In genomic region chr1:57205198-57205987, GRCm38 (mm10) we compare ENCODE assay signal across 8 mouse cellular contexts.
DNase-seq lines count a peak whose midpoint lies in the region; ATAC-seq and TF ChIP-seq lines count a peak whose summit lies in the region.

No protein-coding gene starts in this region.

- no peaks in the 10 kb centered on the region for H3K36me3 ChIP-seq in embryonic facial prominence, embryonic 14.5 days (ENCODE audit: control insufficient read depth, insufficient read depth, low read length)
- no peaks in the 10 kb centered on the region for H3K36me3 ChIP-seq in heart, embryonic 14.5 days (ENCODE audit: control insufficient read depth, insufficient read depth, low read length)
- H3K36me3 ChIP-seq in kidney, postnatal 0 days (ENCODE audit: insufficient read depth, low read length), result no peaks in the 10 kb centered on the region
- no peaks in the 10 kb centered on the region for H3K36me3 ChIP-seq in liver, embryonic 13.5 days
- no peaks in the 10 kb centered on the region for H3K36me3 ChIP-seq in neural tube, embryonic 15.5 days

- peak; percentile 61 to 66 for DNase-seq in B cell, adult 2 months
- peak; percentile 91 for DNase-seq in embryonic facial prominence, embryonic 14.5 days (ENCODE audit: low spot score)
- peak; percentile 84 for DNase-seq in kidney, postnatal 0 days (ENCODE audit: low spot score)
- peak; percentile 2 for DNase-seq in liver, embryonic 13.5 days
- peak; percentile 38 for DNase-seq in thymus, postnatal 0 days (ENCODE audit: low spot score)

- no peaks in the 10 kb centered on the region for H3K9me3 ChIP-seq in embryonic facial prominence, embryonic 14.5 days (ENCODE audit: control insufficient read depth, low read length)
- no peaks in the 10 kb centered on the region for H3K9me3 ChIP-seq in heart, embryonic 14.5 days (ENCODE audit: control insufficient read depth, low read length)
- no peaks in the 10 kb centered on the region for H3K9me3 ChIP-seq in kidney, postnatal 0 days (replicated peaks; ENCODE audit: low read length)
- H3K9me3 ChIP-seq in liver, embryonic 13.5 days (replicated peaks), result no peaks in the 10 kb centered on the region
- H3K9me3 ChIP-seq in neural tube, embryonic 15.5 days (replicated peaks), result no peaks in the 10 kb centered on the region

- no peak overlapping the region for H3K27ac ChIP-seq in bone marrow, adult 2 months (ENCODE audit: control insufficient read depth, insufficient read depth, low read depth, low read length, poor library complexity)
- H3K27ac ChIP-seq in embryonic facial prominence, embryonic 14.5 days (replicated peaks; ENCODE audit: low read depth, low read length), result no peak overlapping the region
- no peak overlapping the region for H3K27ac ChIP-seq in heart, embryonic 14.5 days (replicated peaks in 1 of 2; ENCODE audit: control insufficient read depth in 1 of 2, insufficient read depth in 1 of 2, low read depth in 2 of 2, low read length in 2 of 2)
- no peak overlapping the region for H3K27ac ChIP-seq in kidney, postnatal 0 days
- no peak overlapping the region for H3K27ac ChIP-seq in liver, embryonic 13.5 days
- H3K27ac ChIP-seq in neural tube, embryonic 15.5 days (replicated peaks), result no peak overlapping the region

- no peak overlapping the region for H3K9ac ChIP-seq in embryonic facial prominence, embryonic 14.5 days (ENCODE audit: low read depth, low read length)
- no peak overlapping the region for H3K9ac ChIP-seq in heart, embryonic 14.5 days (ENCODE audit: low read length)
- no peak overlapping the region for H3K9ac ChIP-seq in kidney, postnatal 0 days (ENCODE audit: low read depth, low read length)
- H3K9ac ChIP-seq in liver, embryonic 13.5 days, result no peak overlapping the region
- H3K9ac ChIP-seq in neural tube, embryonic 15.5 days (replicated peaks), result no peak overlapping the region; the same call in 1 of the 2 replicates

- H3K4me1 ChIP-seq in bone marrow, adult 2 months (ENCODE audit: control insufficient read depth, insufficient read depth, low read length), result no peaks in the 10 kb centered on the region
- 0 out of 2 replicates have a peak, but pooled peaks cover 3% of the 10 kb centered on the region for H3K4me1 ChIP-seq in embryonic facial prominence, embryonic 14.5 days (ENCODE audit: control insufficient read depth, insufficient read depth, low read length)
- H3K4me1 ChIP-seq in heart, embryonic 14.5 days (ENCODE audit: control insufficient read depth in 2 of 2, insufficient read depth in 2 of 2, low read length in 2 of 2), result peaks cover 0 to 2% of the 10 kb centered on the region in 2 experiments; a peak in 1 of 4 replicates
- no peaks in the 10 kb centered on the region for H3K4me1 ChIP-seq in kidney, postnatal 0 days (replicated peaks; ENCODE audit: insufficient read depth, low read length)
- no peaks in the 10 kb centered on the region for H3K4me1 ChIP-seq in liver, embryonic 13.5 days (replicated peaks)
- H3K4me1 ChIP-seq in neural tube, embryonic 15.5 days, result peaks cover 17% of the 10 kb centered on the region

- 17% methylated on average over 9 of the region's 9 CpGs for WGBS in bone marrow, adult 2 months
- 6% methylated on average over 9 of the region's 9 CpGs for WGBS in embryonic facial prominence, embryonic 14.5 days
- 5% methylated on average over 9 of the region's 9 CpGs for WGBS in heart, embryonic 14.5 days
- WGBS in kidney, postnatal 0 days, result 9% methylated on average over 9 of the region's 9 CpGs
- WGBS in liver, embryonic 13.5 days (ENCODE audit: insufficient replicate concordance), result 12% methylated on average over 9 of the region's 9 CpGs
- WGBS in neural tube, embryonic 15.5 days, result 5% methylated on average over 9 of the region's 9 CpGs

- peak overlapping the region; percentile 34 for H3K4me2 ChIP-seq in embryonic facial prominence, embryonic 14.5 days (ENCODE audit: low read depth, low read length)
- peak overlapping the region; percentile 34; the same call in 1 of the 2 replicates for H3K4me2 ChIP-seq in heart, embryonic 14.5 days (ENCODE audit: low read length)
- no peak overlapping the region for H3K4me2 ChIP-seq in kidney, postnatal 0 days (ENCODE audit: low read length)
- H3K4me2 ChIP-seq in liver, embryonic 13.5 days, result no peak overlapping the region
- H3K4me2 ChIP-seq in neural tube, embryonic 15.5 days, result peak overlapping the region; percentile 49

- peaks cover 21% of the 10 kb centered on the region for H3K27me3 ChIP-seq in embryonic facial prominence, embryonic 14.5 days (replicated peaks; ENCODE audit: control insufficient read depth, insufficient read depth, low read length)
- H3K27me3 ChIP-seq in heart, embryonic 14.5 days (ENCODE audit: control insufficient read depth, insufficient read depth, low read length), result peaks cover 18% of the 10 kb centered on the region
- H3K27me3 ChIP-seq in kidney, postnatal 0 days (ENCODE audit: insufficient read depth, low read length), result no peaks in the 10 kb centered on the region
- no peaks in the 10 kb centered on the region for H3K27me3 ChIP-seq in liver, embryonic 13.5 days
- peaks cover 15% of the 10 kb centered on the region; the same call in 1 of the 2 replicates for H3K27me3 ChIP-seq in neural tube, embryonic 15.5 days (replicated peaks)

- no peak for TF ChIP-seq POLR2A in bone marrow, adult 2 months (IDR thresholded peaks at IDR 0.05; ENCODE audit: borderline replicate concordance, control insufficient read depth, low read depth, low read length)

- ATAC-seq in embryonic facial prominence, embryonic 14.5 days (ENCODE audit: low read depth), result peak; percentile 84
- ATAC-seq in heart, embryonic 14.5 days (ENCODE audit: insufficient number of reproducible peaks, insufficient read depth, low FRiP score, low read depth), result no peak
- ATAC-seq in kidney, postnatal 0 days (replicated peaks; ENCODE audit: low FRiP score, low read depth), result peak; percentile 65; the same call in 1 of the 2 replicates
- ATAC-seq in liver, embryonic 13.5 days (ENCODE audit: low read depth), result no peak
- ATAC-seq in neural tube, embryonic 15.5 days (ENCODE audit: low FRiP score), result peak; percentile 82

- TF ChIP-seq CTCF in bone marrow, adult 2 months (IDR thresholded peaks at IDR 0.05; ENCODE audit: control insufficient read depth, insufficient read depth, low read length), result peak; percentile 63
- TF ChIP-seq CTCF in kidney, postnatal 0 days (IDR thresholded peaks at IDR 0.05; ENCODE audit: low read depth), result peak; percentile 84

- no peak overlapping the region for H3K4me3 ChIP-seq in bone marrow, adult 2 months (replicated peaks; ENCODE audit: control insufficient read depth, low read depth, low read length)
- H3K4me3 ChIP-seq in embryonic facial prominence, embryonic 14.5 days (ENCODE audit: low read depth, low read length), result no peak overlapping the region
- no peak overlapping the region for H3K4me3 ChIP-seq in heart, embryonic 14.5 days (ENCODE audit: control insufficient read depth in 1 of 2, insufficient read depth in 1 of 2, low read depth in 1 of 2, low read length in 2 of 2)
- H3K4me3 ChIP-seq in kidney, postnatal 0 days (replicated peaks; ENCODE audit: low read depth, low read length), result no peak overlapping the region
- no peak overlapping the region for H3K4me3 ChIP-seq in liver, embryonic 13.5 days (replicated peaks)
- H3K4me3 ChIP-seq in neural tube, embryonic 15.5 days (replicated peaks), result 0 out of 2 replicates have a peak overlapping the region, but pooled peaks have one; percentile 7

Comparison
In these comparisons a context has a peak if more than half of its experiments do, and no peak if none do; other contexts are left out.
1. DNase-seq: peak in every context shown above with its lines; median percentile 91 in embryonic facial prominence, embryonic 14.5 days; 84 in kidney, postnatal 0 days; 64 in B cell, adult 2 months; 38 in thymus, postnatal 0 days; 2 in liver, embryonic 13.5 days.
2. ATAC-seq: peak in embryonic facial prominence, embryonic 14.5 days (single experiment), kidney, postnatal 0 days (single experiment) and neural tube, embryonic 15.5 days (single experiment); none in heart, embryonic 14.5 days (single experiment) and liver, embryonic 13.5 days (single experiment).
3. H3K4me2 ChIP-seq: peak in embryonic facial prominence, embryonic 14.5 days (single experiment), heart, embryonic 14.5 days (single experiment) and neural tube, embryonic 15.5 days (single experiment); none in kidney, postnatal 0 days (single experiment) and liver, embryonic 13.5 days (single experiment).